Mouse (Mus musculus) left cerebral cortex, postnatal 10 days (tissue): ENCODE measurements at regions not wholly inside any gene's neighbourhood (a gene's known extent, or its start where the extent isn't known, plus 50 kb on each side); places are given as distances from the start of the nearest gene placed in this dataset.

Source experiments
- DNase-seq, 2 experiments: peaks; one replicate each; pipeline ENCODE4 v3.0.0; 2021 to 2022; ENCODE audit warnings: low spot score in 2 of 2, mixed read lengths in 1 of 2; ENCODE audit errors: extremely low spot score in 1 of 2
- intact Hi-C: fragments of 180-260 bp; cut with DNase I; formaldehyde crosslinking; loops from one replicate; pipeline ENCODE4 v1.15.1; 2025

DNA sequence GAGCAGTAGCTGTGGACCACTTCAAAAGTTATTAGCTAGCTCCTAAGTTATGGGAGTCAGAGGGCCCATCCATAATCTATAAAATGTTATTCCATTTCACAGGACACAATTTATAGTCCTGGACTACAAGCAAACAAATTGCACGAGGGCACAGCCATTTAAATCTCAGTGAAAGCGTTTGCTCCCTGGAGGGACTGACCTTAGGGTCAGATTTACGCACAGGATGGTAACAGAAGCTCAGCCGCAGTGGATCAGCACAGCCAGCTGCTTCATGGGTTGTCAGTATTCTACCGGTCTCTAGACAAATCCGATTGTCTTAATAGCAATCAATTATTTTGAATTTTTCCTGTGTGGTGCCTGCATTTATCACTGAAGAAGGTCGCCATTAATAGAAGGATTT is 65.8 kb upstream of the Slc35f3 start:
- intact Hi-C loops, result no loop called here
- no peak for DNase-seq

DNA sequence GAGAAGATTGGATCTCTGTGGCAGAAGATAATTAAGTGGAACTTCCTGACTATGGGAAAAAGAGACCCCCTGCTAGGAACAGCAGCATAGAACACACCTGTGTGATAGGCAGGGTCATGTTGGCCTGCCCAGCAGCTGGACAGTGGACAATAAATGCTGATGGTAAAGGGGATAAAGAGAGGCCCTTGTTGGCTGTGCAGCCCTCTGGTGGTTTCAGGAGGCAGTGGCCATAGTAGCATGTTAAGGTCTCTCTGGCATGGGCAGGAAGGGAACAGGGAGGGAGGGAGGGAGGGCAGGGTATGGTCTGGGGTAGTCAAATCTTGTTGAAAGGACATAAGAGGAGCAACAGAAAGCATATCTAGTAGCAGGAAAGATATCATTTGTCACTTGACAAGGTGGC is 58.7 kb upstream of the Slc35f3 start:
- no peak for DNase-seq
- intact Hi-C loops, result no loop called here

DNA sequence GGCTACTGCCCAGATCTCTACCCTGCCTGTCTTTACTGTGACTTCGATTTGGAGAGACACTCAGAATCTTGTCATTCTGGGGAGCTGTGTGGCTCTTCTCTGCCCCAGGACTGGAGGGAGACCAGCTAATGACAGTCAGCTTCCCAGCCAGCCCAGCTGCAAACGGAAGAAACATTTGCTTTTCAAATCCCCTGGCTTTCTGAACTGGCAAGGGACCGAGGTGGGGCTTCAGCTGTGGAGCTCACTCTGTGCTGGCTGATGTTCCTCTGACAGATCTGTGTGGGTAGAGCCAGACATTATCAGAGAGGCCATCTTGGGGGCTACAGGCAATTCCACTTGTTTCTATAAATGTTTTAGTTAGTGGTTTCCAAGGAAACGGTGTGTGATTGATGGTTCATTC is 54.0 kb upstream of the Slc35f3 start:
- DNase-seq, result no peak
- intact Hi-C loops, result no loop called here
